Mouse (Mus musculus) ovary, adult 10 weeks (tissue): ENCODE results near the gene Tmem167b. TPM values are rescaled to one million over a fixed set of nuclear protein-coding genes. Genes with fewer than 3 reads are reported as not detected.

Experiments used
- polyA plus RNA-seq: library from polyadenylated mRNA; stranded (reverse); fragments of 350-450 nt; fragmentation: Illumina TruSeq; extraction: RNeasy Lipid Tissue Mini Kit (QIAGEN cat#74804); gene quantifications from one replicate; pipeline ENCODE4 v1.2.3, GENCODE M21; 2014

Tmem167b gene
- 102 TPM for polyA plus RNA-seq

DNA sequence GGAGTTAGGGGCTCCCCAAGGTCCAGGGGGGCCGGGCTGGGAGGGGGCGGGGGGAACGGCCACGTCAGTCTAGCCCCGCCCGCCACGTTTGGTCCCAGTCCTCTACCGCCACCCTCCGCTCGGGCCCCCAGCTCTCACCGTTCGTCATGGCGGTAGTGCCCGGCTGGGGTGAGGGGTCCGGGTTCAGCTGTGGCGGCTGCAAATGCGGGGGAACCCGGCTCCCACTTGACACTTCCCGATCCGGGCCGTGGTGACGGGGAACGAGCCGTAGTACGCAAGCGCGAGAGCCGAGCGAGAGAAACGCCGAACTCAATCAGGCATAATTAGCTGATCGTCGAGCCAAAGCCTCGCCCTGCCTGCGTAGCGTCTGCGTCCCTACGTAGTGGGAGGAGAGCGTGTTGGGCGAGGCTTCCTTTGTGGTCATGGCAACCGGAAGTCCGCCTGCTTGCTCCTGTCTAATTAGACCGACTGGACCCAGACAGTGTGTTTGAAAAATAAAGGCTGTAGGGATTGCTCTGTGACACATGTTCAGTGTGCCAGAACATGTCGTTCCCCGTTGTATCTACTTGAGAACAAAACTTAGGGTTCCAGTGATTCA is at the start of gene Tmem167b:
Gene Tmem167b (minus strand): TSS at position 334 of the 598 bp plus-strand sequence.

DNA sequence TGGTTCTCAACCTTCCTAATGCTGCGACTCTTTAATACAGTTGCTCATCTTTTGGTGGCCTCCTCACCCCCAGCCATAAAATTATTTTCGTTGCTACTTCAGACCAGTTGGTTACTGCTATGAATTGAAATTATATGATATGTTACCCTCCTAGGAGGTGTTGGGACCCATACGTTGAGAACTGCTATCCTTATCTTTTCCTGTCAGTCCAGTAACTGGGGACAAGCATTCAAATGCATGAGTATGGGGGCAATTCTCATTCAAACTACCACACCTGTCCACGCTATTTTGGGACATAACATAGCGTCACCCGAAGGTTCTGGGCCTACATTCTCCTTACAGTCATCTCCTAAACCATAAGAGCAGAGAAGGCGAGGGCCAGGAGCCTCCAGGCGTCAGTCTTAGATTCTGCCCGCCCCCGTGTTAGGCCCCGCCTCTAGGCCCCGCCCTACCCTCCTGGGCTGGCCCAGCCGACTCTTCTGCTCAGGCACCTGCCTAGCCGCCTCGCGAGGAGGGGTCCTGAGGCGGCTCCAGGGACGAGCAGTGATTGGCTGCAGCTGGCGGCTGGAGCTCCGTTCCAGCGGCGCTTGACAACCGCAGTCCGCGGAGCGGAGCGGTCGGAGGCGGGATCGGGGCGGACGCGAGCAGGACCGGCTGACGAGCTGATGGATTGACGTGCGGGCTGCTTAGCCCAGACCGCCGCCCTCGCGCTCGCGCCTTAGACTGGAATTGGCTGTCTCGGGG is 28.7 kb upstream of the Tmem167b start, which contains the start of gene Wdr47:
Gene Wdr47 (plus strand): TSS at position 494 of the 744 bp plus-strand sequence.

DNA sequence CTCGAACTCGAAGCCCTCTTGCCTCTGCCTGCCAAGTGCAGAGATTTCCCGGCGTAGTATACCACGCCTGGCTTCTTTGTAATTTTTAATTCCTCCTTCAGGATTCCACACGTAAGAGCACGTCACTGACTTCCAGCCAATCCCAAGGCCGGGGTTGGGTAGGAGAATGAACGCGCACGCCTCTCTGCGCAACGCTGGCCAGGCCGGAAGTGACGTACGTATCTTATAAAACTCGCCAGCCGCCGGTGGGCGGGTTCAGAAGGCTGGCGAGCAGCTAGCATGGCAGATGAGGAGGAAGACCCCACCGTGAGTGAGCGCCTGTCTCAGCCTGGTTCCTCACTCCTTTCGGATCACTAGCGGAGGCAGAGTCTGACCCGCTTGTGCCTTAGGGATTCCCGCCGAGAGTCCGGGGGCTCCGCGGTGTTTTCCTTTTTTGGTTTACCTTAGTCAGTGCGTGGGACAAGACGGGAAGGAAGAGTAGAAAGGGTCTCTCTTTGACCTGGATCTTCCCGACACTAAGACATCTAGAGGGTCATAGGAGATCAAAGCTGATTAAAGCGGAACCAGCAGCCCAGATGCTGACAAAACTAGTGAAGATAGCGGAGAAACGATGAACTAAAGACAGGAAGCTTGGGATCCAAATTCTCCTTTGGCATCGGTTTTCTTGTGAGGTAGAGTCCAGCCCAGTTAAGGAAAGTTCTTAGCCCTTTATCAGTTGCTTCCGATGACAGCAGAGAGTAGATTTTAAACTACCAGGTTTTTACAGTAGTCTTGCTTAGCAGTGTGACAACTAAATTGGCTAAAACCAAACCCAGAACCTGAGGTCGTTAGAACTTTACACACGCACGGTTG is 9.4 kb upstream of the Tmem167b start, which contains the start of gene Taf13:
Gene Taf13 (plus strand): TSS at position 256 of the 852 bp plus-strand sequence.

DNA sequence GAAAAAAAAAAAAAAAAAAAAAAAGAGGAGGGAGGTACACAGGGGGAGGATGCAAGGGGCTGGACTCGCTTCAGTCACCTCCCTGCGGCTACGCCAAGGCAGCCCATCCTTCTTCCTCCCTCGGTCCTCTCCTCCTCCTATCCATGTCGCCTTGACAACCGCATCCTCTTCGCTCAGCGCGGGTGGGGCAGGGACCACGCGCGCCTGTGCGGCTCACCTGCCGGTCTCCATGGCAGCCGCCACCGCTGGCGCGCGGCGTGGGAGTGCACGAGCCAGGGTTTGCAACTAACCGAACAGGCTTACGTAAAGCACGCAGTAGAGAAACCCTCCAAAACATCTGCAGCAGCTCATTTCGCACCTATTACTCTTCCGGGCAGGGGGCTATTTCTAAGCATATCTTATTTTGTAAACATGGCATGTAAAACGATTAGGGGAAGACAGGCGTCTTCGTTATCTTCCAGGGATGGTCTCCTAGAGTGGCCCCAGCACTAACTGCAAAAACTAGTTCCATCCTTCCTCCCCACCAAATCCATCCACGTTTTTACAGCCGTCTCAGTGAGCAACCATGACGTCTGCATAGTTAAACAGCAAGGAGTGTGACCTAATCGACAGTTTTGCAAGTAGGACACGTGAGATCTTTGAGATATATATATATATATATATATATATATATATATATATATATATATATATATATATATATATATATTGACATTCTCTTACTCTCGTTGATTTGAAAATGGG is 25.6 kb downstream of the Tmem167b start, which contains the start of gene 5330417C22Rik:
Gene 5330417C22Rik (minus strand): TSS at position 20 of the 744 bp plus-strand sequence.

DNA sequence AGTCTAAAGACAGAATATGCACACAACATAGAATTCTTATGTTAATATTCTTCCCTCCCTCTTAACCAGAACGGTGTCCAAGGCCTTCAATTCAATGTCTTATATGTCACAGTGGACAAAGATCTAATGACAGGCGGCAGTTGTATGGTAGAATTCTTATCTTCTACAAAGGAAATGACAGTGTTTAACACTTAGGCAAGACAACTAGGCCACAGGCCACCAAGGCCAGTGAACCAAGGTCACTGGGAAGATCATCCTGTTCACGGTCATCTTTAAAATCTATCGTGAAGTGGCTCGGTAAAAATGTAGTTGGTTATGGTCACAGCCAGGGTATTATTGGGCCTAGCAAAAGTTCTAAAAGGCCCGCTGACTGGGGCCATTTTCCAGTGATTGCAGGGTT is 28.3 kb downstream of the Tmem167b start, which contains the start of gene 1700013F07Rik:
Gene 1700013F07Rik (plus strand): TSS at position 200 of the 400 bp plus-strand sequence.

Other genes with a start within 250 kb of the Tmem167b start
- gene Mybphl, start 197.6 kb downstream of the Tmem167b start, polyA plus RNA-seq, result not detected
- 1.4 TPM for gene Psrc1, start 178.6 kb downstream of the Tmem167b start, polyA plus RNA-seq
- 0.54 TPM for gene Celsr2, start 146.9 kb downstream of the Tmem167b start, polyA plus RNA-seq
- gene Sars, start 117.3 kb downstream of the Tmem167b start, polyA plus RNA-seq, result 13.7 TPM
- gene 1700013F07Rik, start 28.3 kb downstream of the Tmem167b start, polyA plus RNA-seq, result 2.0 TPM
- gene 5330417C22Rik, start 25.9 kb downstream of the Tmem167b start, polyA plus RNA-seq, result 1.7 TPM
- 69.2 TPM for gene Taf13, start 9.2 kb upstream of the Tmem167b start, polyA plus RNA-seq
- gene Wdr47, start 28.8 kb upstream of the Tmem167b start, polyA plus RNA-seq, result 46.2 TPM
- 46.4 TPM for gene Clcc1, start 91.4 kb upstream of the Tmem167b start, polyA plus RNA-seq
- gene Gpsm2, start 159.8 kb upstream of the Tmem167b start, polyA plus RNA-seq, result 13.9 TPM
- 2.4 TPM for gene Aknad1, start 177.2 kb upstream of the Tmem167b start, polyA plus RNA-seq